In genomic region chr2:48624040-48624439, GRCm38 (mm10) we compare ENCODE assay signal across 12 mouse cellular contexts.
DNase-seq lines count a peak whose midpoint lies in the region; ATAC-seq and TF ChIP-seq lines count a peak whose summit lies in the region.
"Had no signal": no experiment of that assay in that cellular context is flagged by ENCODE, and none has a peak within 500 bp of the region (broad histone marks: within the 10 kb centered on the region; RNA-seq: fewer than 3 reads in every experiment).

No protein-coding gene starts in this region.

- no peak for TF ChIP-seq CTCF in hindbrain, postnatal 0 days (IDR thresholded peaks at IDR 0.05; ENCODE audit: low read depth)

- H3K9me3 ChIP-seq in hindbrain, embryonic 16.5 days (ENCODE audit: control insufficient read depth, low read length), result no peaks in the 10 kb centered on the region
- H3K9me3 ChIP-seq in hindbrain, postnatal 0 days (ENCODE audit: low read length), result no peaks in the 10 kb centered on the region
- H3K9me3 ChIP-seq: embryonic facial prominence, embryonic 13.5 days; limb, embryonic 12.5 days; neural tube, embryonic 15.5 days had no signal

- H3K4me3 ChIP-seq in hindbrain, embryonic 16.5 days (ENCODE audit: low read length), result no peak overlapping the region
- no peak overlapping the region for H3K4me3 ChIP-seq in hindbrain, postnatal 0 days (ENCODE audit: low read length)
- H3K4me3 ChIP-seq: embryonic facial prominence, embryonic 13.5 days; limb, embryonic 12.5 days; neural tube, embryonic 15.5 days had no signal

- intact Hi-C loops in heart, postnatal 14 days (cut with DNase I), result no loop called here

- no peaks in the 10 kb centered on the region for H3K36me3 ChIP-seq in hindbrain, embryonic 16.5 days (ENCODE audit: control insufficient read depth, insufficient read depth, low read length)
- H3K36me3 ChIP-seq in hindbrain, postnatal 0 days (ENCODE audit: insufficient read depth, low read length), result no peaks in the 10 kb centered on the region
- H3K36me3 ChIP-seq: embryonic facial prominence, embryonic 13.5 days; limb, embryonic 12.5 days; neural tube, embryonic 15.5 days had no signal

- H3K27ac ChIP-seq in hindbrain, embryonic 16.5 days (ENCODE audit: low read depth, low read length), result no peak overlapping the region
- no peak overlapping the region for H3K27ac ChIP-seq in hindbrain, postnatal 0 days
- H3K27ac ChIP-seq: embryonic facial prominence, embryonic 13.5 days; limb, embryonic 12.5 days; neural tube, embryonic 15.5 days had no signal

- peak; percentile 15 to 19 for DNase-seq in layer of hippocampus, adult 8-10 months (ENCODE audit: low spot score in 2 of 2)
- DNase-seq in layer of hippocampus, postnatal 36 days, result no peak
- peak; percentile 4 to 23 for DNase-seq in heart, postnatal 14 days
- peak; percentile 53 for DNase-seq in large intestine, adult 2 months (ENCODE audit: low read depth, low spot score)
- DNase-seq in right cerebral cortex, postnatal 36 days (ENCODE audit: low spot score in 2 of 2), result peak; percentile 17 to 57
- no peak for DNase-seq in hindbrain, postnatal 0 days (ENCODE audit: low spot score)

- no peaks in the 10 kb centered on the region for H3K27me3 ChIP-seq in hindbrain, embryonic 16.5 days (replicated peaks; ENCODE audit: control insufficient read depth, insufficient read depth, low read length)
- H3K27me3 ChIP-seq in hindbrain, postnatal 0 days (ENCODE audit: insufficient read depth, low read length), result no peaks in the 10 kb centered on the region
- H3K27me3 ChIP-seq: embryonic facial prominence, embryonic 13.5 days; limb, embryonic 12.5 days; neural tube, embryonic 15.5 days; Patski had no signal

- no peaks in the 10 kb centered on the region for H3K4me1 ChIP-seq in hindbrain, embryonic 16.5 days (ENCODE audit: control insufficient read depth, insufficient read depth, low read depth, low read length)
- H3K4me1 ChIP-seq in hindbrain, postnatal 0 days (ENCODE audit: insufficient read depth, low read length), result no peaks in the 10 kb centered on the region
- H3K4me1 ChIP-seq: embryonic facial prominence, embryonic 13.5 days had no signal

- 22% methylated on average over 6 of the region's 6 CpGs for WGBS in large intestine, adult 2 months
- WGBS in hindbrain, embryonic 16.5 days, result 47% methylated on average over 6 of the region's 6 CpGs
- WGBS in hindbrain, postnatal 0 days, result 52% methylated on average over 6 of the region's 6 CpGs

- no peak overlapping the region for H3K9ac ChIP-seq in hindbrain, embryonic 16.5 days (ENCODE audit: low read depth, low read length)
- H3K9ac ChIP-seq in hindbrain, postnatal 0 days (replicated peaks; ENCODE audit: low read length), result no peak overlapping the region
- H3K9ac ChIP-seq: embryonic facial prominence, embryonic 13.5 days; limb, embryonic 12.5 days; neural tube, embryonic 15.5 days had no signal

- no peak overlapping the region for H3K4me2 ChIP-seq in hindbrain, embryonic 16.5 days (ENCODE audit: low read length)
- no peak overlapping the region for H3K4me2 ChIP-seq in hindbrain, postnatal 0 days (ENCODE audit: low read depth, low read length)
- H3K4me2 ChIP-seq: embryonic facial prominence, embryonic 13.5 days; limb, embryonic 12.5 days; neural tube, embryonic 15.5 days had no signal

- ATAC-seq in hindbrain, embryonic 16.5 days, result no peak
- no peak for ATAC-seq in megakaryocyte progenitor cell, adult 5-6 weeks (replicated peaks; ENCODE audit: poor library complexity)
- no peak for ATAC-seq in hindbrain, postnatal 0 days

Comparison
In these comparisons a context has a peak if more than half of its experiments do, and no peak if none do; other contexts are left out.
1. DNase-seq: peak in layer of hippocampus, adult 8-10 months (2 of 2), heart, postnatal 14 days (2 of 2), large intestine, adult 2 months (single experiment) and right cerebral cortex, postnatal 36 days (2 of 2); none in layer of hippocampus, postnatal 36 days (0 of 2) and hindbrain, postnatal 0 days (single experiment).